Mouse (Mus musculus) limb, embryonic 10.5 days (tissue): ENCODE data around the gene 2210011C24Rik. TPM values are rescaled to one million over a fixed set of nuclear protein-coding genes. Genes with fewer than 3 reads are reported as not detected.

Experiments used
- DNase-seq: peaks from one replicate; pipeline ENCODE4 v3.0.0-alpha.2; 2017; ENCODE audit warnings: low spot score
- H3K27ac ChIP-seq: fragments of 300-500 bp; sonication (generic); 2 replicates; pipeline ENCODE4 v1.5.1; 2016; ENCODE audit warnings: mild to moderate bottlenecking
- H3K27me3 ChIP-seq: fragments of 300-500 bp; sonication (generic); 2 replicates; pipeline ENCODE4 v1.6.1; 2016; ENCODE audit warnings: low read depth, mild to moderate bottlenecking; ENCODE audit not compliant: poor library complexity, severe bottlenecking
- H3K36me3 ChIP-seq: fragments of 300-500 bp; sonication (generic); 2 replicates; pipeline ENCODE4 v1.6.1; 2016; ENCODE audit warnings: mild to moderate bottlenecking, moderate library complexity
- H3K4me1 ChIP-seq: fragments of 300-500 bp; sonication (generic); 2 replicates; pipeline ENCODE4 v1.6.1; 2016
- H3K4me3 ChIP-seq: fragments of 300-500 bp; sonication (generic); 2 replicates; pipeline ENCODE4 v1.5.1; 2016; ENCODE audit warnings: mild to moderate bottlenecking, moderate library complexity
- H3K9me3 ChIP-seq: fragments of 300-500 bp; sonication (generic); replicated peaks from 2 replicates; pipeline ENCODE4 v1.6.1; 2016; ENCODE audit warnings: mild to moderate bottlenecking
- WGBS: fragments of 180-500 bp; shearing (Covaris S2); methylation state at CpG from one replicate; pipeline ENCODE4 v1.1.7; 2016; 5-methylcytosine and 5-hydroxymethylcytosine counted together
- polyA plus RNA-seq: library from polyadenylated mRNA; unstranded; fragments of >200 nt; fragmentation: Nextera tagmentation; extraction: Ambion mirVana; gene quantifications from 2 replicates; pipeline ENCODE4 v1.2.1, GENCODE M21; 2016

The 2210011C24Rik gene
- polyA plus RNA-seq, 1 experiment from 2014 or later = not detected

GRCm38 (mm10) chr8:83980250-83980649 is 31.7 kb downstream of the 2210011C24Rik start:
- no peak for DNase-seq
- Histone ChIP-seq H3K4me3 (no peak overlapping the region), H3K4me1 (peaks cover 20% of the 10 kb centered on the region), H3K27me3 (no peaks in the 10 kb centered on the region), H3K27ac (0 out of 2 replicates have a peak overlapping the region, but pooled peaks have one; percentile 30), H3K36me3 (peaks cover 75% of the 10 kb centered on the region), H3K9me3 (no peaks in the 10 kb centered on the region)
- 89% methylated on average over 1 of the region's 1 CpGs for WGBS

- 74% methylated on average over 9 of the region's 9 CpGs for WGBS
- Histone ChIP-seq H3K36me3 (peaks cover 61% of the 10 kb centered on the region), H3K9me3 (no peaks in the 10 kb centered on the region), H3K27ac (peak overlapping the region; percentile 70), H3K4me1 (peaks cover 35% of the 10 kb centered on the region), H3K27me3 (no peaks in the 10 kb centered on the region), H3K4me3 (0 out of 2 replicates have a peak overlapping the region, but pooled peaks have one; percentile 25)
- no peak for DNase-seq
These were observed 33.8 kb downstream of the 2210011C24Rik start for GRCm38 (mm10) chr8:83978200-83978599.

GRCm38 (mm10) chr8:83977646-83978045 is 34.3 kb downstream of the 2210011C24Rik start:
- H3K27ac ChIP-seq = peak overlapping the region; percentile 70
- H3K4me3 ChIP-seq = peak overlapping the region; percentile 25; the same call in 1 of the 2 replicates
- H3K9me3 ChIP-seq = no peaks in the 10 kb centered on the region
- DNase-seq = no peak
- no peaks in the 10 kb centered on the region for H3K27me3 ChIP-seq
- peaks cover 56% of the 10 kb centered on the region for H3K36me3 ChIP-seq
- H3K4me1 ChIP-seq = peaks cover 40% of the 10 kb centered on the region
- WGBS = 60% methylated on average over 6 of the region's 6 CpGs

- H3K9me3 ChIP-seq = no peaks in the 10 kb centered on the region
- H3K4me3 ChIP-seq = 0 out of 2 replicates have a peak overlapping the region, but pooled peaks have one; percentile 2
- H3K27ac ChIP-seq = peak overlapping the region; percentile 70
- no peaks in the 10 kb centered on the region for H3K27me3 ChIP-seq
- H3K4me1 ChIP-seq = peaks cover 48% of the 10 kb centered on the region
- 90% methylated on average over 5 of the region's 5 CpGs for WGBS
- peaks cover 48% of the 10 kb centered on the region for H3K36me3 ChIP-seq
- no peak for DNase-seq
These were observed 35.1 kb downstream of the 2210011C24Rik start for GRCm38 (mm10) chr8:83976779-83977350.

GRCm38 (mm10) chr8:83976101-83976630 is 35.8 kb downstream of the 2210011C24Rik start:
- H3K36me3 ChIP-seq = peaks cover 41% of the 10 kb centered on the region
- no peak for DNase-seq
- H3K4me1 ChIP-seq = peaks cover 53% of the 10 kb centered on the region
- H3K27ac ChIP-seq = no peak overlapping the region
- H3K27me3 ChIP-seq = no peaks in the 10 kb centered on the region
- H3K4me3 ChIP-seq = no peak overlapping the region
- H3K9me3 ChIP-seq = no peaks in the 10 kb centered on the region
- 85% methylated on average over 4 of the region's 4 CpGs for WGBS

- Histone ChIP-seq H3K27ac (no peak overlapping the region), H3K9me3 (no peaks in the 10 kb centered on the region), H3K4me1 (peaks cover 53% of the 10 kb centered on the region), H3K36me3 (peaks cover 34% of the 10 kb centered on the region), H3K4me3 (peak overlapping the region; percentile 89), H3K27me3 (no peaks in the 10 kb centered on the region)
- 83% methylated on average over 4 of the region's 4 CpGs for WGBS
- DNase-seq = no peak
These were observed 37.5 kb downstream of the 2210011C24Rik start for GRCm38 (mm10) chr8:83974521-83974920.

- Histone ChIP-seq H3K27ac (peak overlapping the region; percentile 89), H3K36me3 (peaks cover 38% of the 10 kb centered on the region), H3K4me1 (peaks cover 51% of the 10 kb centered on the region), H3K4me3 (peak overlapping the region; percentile 89), H3K27me3 (no peaks in the 10 kb centered on the region), H3K9me3 (no peaks in the 10 kb centered on the region)
- peak; percentile 38 for DNase-seq
- 4% methylated on average over 37 of the region's 37 CpGs for WGBS
These were observed 38.6 kb downstream of the 2210011C24Rik start for GRCm38 (mm10) chr8:83973161-83974031.

GRCm38 (mm10) chr8:83972150-83973120 is 39.5 kb downstream of the 2210011C24Rik start, which contains the start of gene Prkaca:
Prkaca (plus strand) TSS chr8:83972993.
- Histone ChIP-seq H3K9me3 (no peaks in the 10 kb centered on the region), H3K27ac (peak within 1 kb of the TSS; percentile 89), H3K36me3 (peaks cover 38% of the 10 kb centered on the region), H3K4me1 (peaks cover 42% of the 10 kb centered on the region), H3K27me3 (no peaks in the 10 kb centered on the region), H3K4me3 (peak within 1 kb of the TSS; percentile 89)
- DNase-seq = peak; percentile 96
- under 1% methylated on average over 89 of the region's 94 CpGs for WGBS

GRCm38 (mm10) chr8:83971661-83972060 is 40.3 kb downstream of the 2210011C24Rik start:
- H3K27me3 ChIP-seq = no peaks in the 10 kb centered on the region
- DNase-seq = no peak
- no peaks in the 10 kb centered on the region for H3K9me3 ChIP-seq
- 79% methylated on average over 6 of the region's 6 CpGs for WGBS
- H3K36me3 ChIP-seq = peaks cover 46% of the 10 kb centered on the region
- H3K4me1 ChIP-seq = peaks cover 34% of the 10 kb centered on the region
- peak overlapping the region; percentile 89 for H3K4me3 ChIP-seq
- no peak overlapping the region; the same call in 1 of the 2 replicates for H3K27ac ChIP-seq

GRCm38 (mm10) chr8:83971121-83971520 is 40.9 kb downstream of the 2210011C24Rik start:
- peaks cover 50% of the 10 kb centered on the region for H3K36me3 ChIP-seq
- no peak overlapping the region for H3K27ac ChIP-seq
- H3K4me1 ChIP-seq = peaks cover 33% of the 10 kb centered on the region
- H3K4me3 ChIP-seq = no peak overlapping the region
- DNase-seq = no peak
- H3K9me3 ChIP-seq = no peaks in the 10 kb centered on the region
- no peaks in the 10 kb centered on the region for H3K27me3 ChIP-seq
- 92% methylated on average over 4 of the region's 4 CpGs for WGBS

GRCm38 (mm10) chr8:83967701-83968100 is 44.3 kb downstream of the 2210011C24Rik start:
- WGBS = 96% methylated on average over 7 of the region's 7 CpGs
- Histone ChIP-seq H3K27me3 (no peaks in the 10 kb centered on the region), H3K36me3 (peaks cover 64% of the 10 kb centered on the region), H3K4me3 (no peak overlapping the region), H3K27ac (no peak overlapping the region), H3K4me1 (peaks cover 14% of the 10 kb centered on the region), H3K9me3 (no peaks in the 10 kb centered on the region)
- DNase-seq = no peak
